Mouse (Mus musculus) thymus, adult 2 months (tissue): ENCODE results near the gene Traf6.

ENCODE experiments used
- CTCF ChIP-seq: fragments of 200-500 bp; IDR thresholded peaks from 2 replicates; pipeline ENCODE4 v1.5.1; 2012; ENCODE audit warnings: mild to moderate bottlenecking, control low read depth, low read length, moderate library complexity, borderline replicate concordance; ENCODE audit not compliant: control insufficient read depth, poor library complexity, insufficient read depth; ENCODE audit errors: extremely low read depth
- POLR2A ChIP-seq: fragments of 200-500 bp; IDR thresholded peaks from 2 replicates; pipeline ENCODE4 v1.6.1; 2012; ENCODE audit warnings: mild to moderate bottlenecking, low read length, control low read depth, moderate library complexity; ENCODE audit not compliant: control insufficient read depth, poor library complexity, insufficient read depth; ENCODE audit errors: extremely low read depth

DNA sequence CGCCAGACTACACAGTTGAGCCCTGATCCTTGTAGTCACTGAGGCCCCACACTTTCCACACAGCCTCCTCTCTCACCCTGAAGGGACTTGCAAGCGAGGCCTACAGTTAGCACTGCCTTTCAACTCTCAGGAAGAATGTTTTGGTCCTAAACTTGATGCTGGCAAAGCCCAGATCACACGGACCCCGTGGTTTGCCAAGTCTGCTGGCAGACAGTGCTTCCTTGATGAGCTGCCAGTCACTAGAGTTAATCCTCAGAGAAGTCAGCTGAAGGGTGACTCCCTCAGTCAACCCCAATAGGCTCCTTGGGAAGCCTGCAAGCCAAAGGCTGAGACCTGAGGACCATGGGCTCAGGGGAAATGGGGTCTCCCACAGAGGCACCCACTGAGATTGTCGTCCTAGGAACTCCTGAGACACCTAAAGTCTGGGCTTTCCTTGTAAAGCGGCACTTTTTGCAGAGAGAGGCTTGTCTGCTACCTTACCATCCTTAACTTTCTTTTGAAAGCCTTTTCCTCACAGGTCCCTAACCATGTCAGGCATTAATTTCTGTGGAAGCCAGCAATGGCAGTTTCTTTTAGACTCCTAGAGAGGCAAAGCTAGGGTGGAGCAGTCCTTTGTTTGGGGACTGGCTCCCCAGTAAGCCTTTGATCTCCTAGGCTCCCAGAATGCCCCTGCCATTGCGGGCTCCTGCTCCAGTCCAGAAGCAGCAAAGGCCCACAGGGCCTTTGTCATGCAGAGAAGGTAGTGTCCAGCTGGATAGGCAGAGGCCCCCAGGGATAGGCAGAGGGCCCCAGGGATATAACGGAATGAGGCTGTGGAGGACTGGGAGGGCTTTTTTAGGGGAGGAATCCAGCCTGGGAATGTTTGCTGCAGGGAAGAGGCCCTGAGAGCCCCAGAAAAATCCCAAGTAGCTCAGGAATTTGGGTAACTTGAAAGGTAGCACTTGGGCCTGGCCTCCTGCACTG, 44.4 kb downstream of the Traf6 start:
- TF ChIP-seq POLR2A (no peak), CTCF (no peak)
